Mouse (Mus musculus) embryonic facial prominence, embryonic 15.5 days (tissue): ENCODE results near the gene Pcx. TPM values are rescaled to one million over a fixed set of nuclear protein-coding genes. Genes with fewer than 3 reads are reported as not detected.

Source experiments
- ATAC-seq: fragments of 200-750 bp; cut with Nextera tagmentation; 2 replicates; pipeline ENCODE4 v1.8.0; 2017; ENCODE audit warnings: low read depth, moderate TSS enrichment; ENCODE audit not compliant: insufficient number of reproducible peaks, low FRiP score, low TSS enrichment
- H3K27ac ChIP-seq: fragments of 300-500 bp; sonication (generic); replicated peaks from 2 replicates; pipeline ENCODE4 v1.5.1; 2015; ENCODE audit warnings: mild to moderate bottlenecking, inconsistent platforms
- H3K27me3 ChIP-seq: fragments of 300-500 bp; sonication (generic); 2 replicates; pipeline ENCODE4 v1.6.1; 2015; ENCODE audit warnings: inconsistent platforms
- H3K36me3 ChIP-seq: fragments of 300-500 bp; sonication (generic); 2 replicates; pipeline ENCODE4 v1.6.1; 2015; ENCODE audit warnings: mild to moderate bottlenecking, inconsistent platforms
- H3K4me1 ChIP-seq: fragments of 300-500 bp; sonication (generic); 2 replicates; pipeline ENCODE4 v1.6.1; 2015; ENCODE audit warnings: inconsistent platforms
- H3K4me2 ChIP-seq: fragments of 300-500 bp; sonication (generic); replicated peaks from 2 replicates; pipeline ENCODE4 v1.6.1; 2015; ENCODE audit warnings: mild to moderate bottlenecking, inconsistent platforms
- H3K4me3 ChIP-seq: fragments of 300-500 bp; sonication (generic); replicated peaks from 2 replicates; pipeline ENCODE4 v1.5.1; 2015; ENCODE audit warnings: mild to moderate bottlenecking, inconsistent platforms
- H3K9ac ChIP-seq: fragments of 300-500 bp; sonication (generic); 2 replicates; pipeline ENCODE4 v1.6.1; 2015; ENCODE audit warnings: inconsistent platforms
- H3K9me3 ChIP-seq: fragments of 300-500 bp; sonication (generic); replicated peaks from 2 replicates; pipeline ENCODE4 v1.6.1; 2016; ENCODE audit warnings: inconsistent platforms
- WGBS: fragments of 180-500 bp; shearing (Covaris S2); methylation state at CpG from one replicate; pipeline ENCODE4 v1.1.7; 2015; 5-methylcytosine and 5-hydroxymethylcytosine counted together
- polyA plus RNA-seq: library from polyadenylated mRNA; unstranded; fragments of >200 nt; fragmentation: Nextera tagmentation; extraction: Ambion mirVana; gene quantifications from 2 replicates; pipeline ENCODE4 v1.2.1, GENCODE M21; 2015

The Pcx gene
- polyA plus RNA-seq = 20.1 and 20.2 TPM in 2 replicates

- H3K9ac ChIP-seq = peak within 1 kb of the TSS; percentile 42
- peak within 1 kb of the TSS; percentile 94 for H3K4me2 ChIP-seq
- ATAC-seq = peak; percentile 100
- H3K27ac ChIP-seq = no peak within 1 kb of the TSS; the same call in 1 of the 2 replicates
- H3K4me3 ChIP-seq = peak within 1 kb of the TSS; percentile 81
- under 1% methylated on average over 82 of the region's 82 CpGs for WGBS
- H3K27me3 ChIP-seq = 0 out of 2 replicates have a peak, but pooled peaks cover 4% of the 10 kb centered on the region
- H3K36me3 ChIP-seq = no peaks in the 10 kb centered on the region
- no peaks in the 10 kb centered on the region for H3K9me3 ChIP-seq
- peaks cover 25% of the 10 kb centered on the region for H3K4me1 ChIP-seq
Measured at GRCm38 (mm10) chr19:4509986-4510963, at the start of gene Pcx. TSS of gene Pcx (plus strand) at chr19:4510472.

GRCm38 (mm10) chr19:4461981-4462380, 48.3 kb upstream of the Pcx start:
- no peaks in the 10 kb centered on the region for H3K9me3 ChIP-seq
- no peak overlapping the region for H3K9ac ChIP-seq
- WGBS = 84% methylated on average over 8 of the region's 8 CpGs

GRCm38 (mm10) chr19:4464666-4465065, 45.6 kb upstream of the Pcx start:
- Histone ChIP-seq H3K9me3 (no peaks in the 10 kb centered on the region), H3K9ac (no peak overlapping the region), H3K27ac (no peak overlapping the region), H3K4me3 (no peak overlapping the region), H3K4me1 (no peaks in the 10 kb centered on the region), H3K4me2 (no peak overlapping the region), H3K27me3 (no peaks in the 10 kb centered on the region), H3K36me3 (no peaks in the 10 kb centered on the region)
- WGBS = 76% methylated on average over 4 of the region's 4 CpGs
- no peak for ATAC-seq

More at GRCm38 (mm10) chr19:4461981-4462380, 48.3 kb upstream of the Pcx start:
- Histone ChIP-seq H3K36me3 (no peaks in the 10 kb centered on the region), H3K4me3 (no peak overlapping the region), H3K27me3 (no peaks in the 10 kb centered on the region), H3K27ac (no peak overlapping the region), H3K4me1 (no peaks in the 10 kb centered on the region), H3K4me2 (no peak overlapping the region)
- ATAC-seq = no peak

- Histone ChIP-seq H3K4me1 (0 out of 2 replicates have a peak, but pooled peaks cover 3% of the 10 kb centered on the region), H3K27ac (no peak overlapping the region), H3K9me3 (no peaks in the 10 kb centered on the region), H3K4me3 (no peak overlapping the region), H3K36me3 (no peaks in the 10 kb centered on the region), H3K27me3 (no peaks in the 10 kb centered on the region), H3K9ac (no peak overlapping the region), H3K4me2 (no peak overlapping the region)
- 35% methylated on average over 5 of the region's 5 CpGs for WGBS
- ATAC-seq = no peak
Measured at GRCm38 (mm10) chr19:4468363-4468762, 41.9 kb upstream of the Pcx start.

- Histone ChIP-seq H3K36me3 (no peaks in the 10 kb centered on the region), H3K27me3 (peaks cover 17% of the 10 kb centered on the region), H3K4me3 (no peak overlapping the region), H3K4me2 (no peak overlapping the region), H3K9ac (no peak overlapping the region), H3K9me3 (no peaks in the 10 kb centered on the region), H3K4me1 (peaks cover 18% of the 10 kb centered on the region), H3K27ac (no peak overlapping the region)
- no peak for ATAC-seq
- WGBS = 79% methylated on average over 5 of the region's 5 CpGs
Measured at GRCm38 (mm10) chr19:4473549-4473948, 36.7 kb upstream of the Pcx start.

- H3K4me3 ChIP-seq = no peak overlapping the region
- no peak for ATAC-seq
- H3K36me3 ChIP-seq = no peaks in the 10 kb centered on the region
- H3K27me3 ChIP-seq = peaks cover 17% of the 10 kb centered on the region
- no peak overlapping the region for H3K27ac ChIP-seq
- peaks cover 18% of the 10 kb centered on the region for H3K4me1 ChIP-seq
- H3K9me3 ChIP-seq = no peaks in the 10 kb centered on the region
- no peak overlapping the region for H3K9ac ChIP-seq
- no peak overlapping the region for H3K4me2 ChIP-seq
- WGBS = 63% methylated on average over 3 of the region's 3 CpGs
Measured at GRCm38 (mm10) chr19:4474739-4475138, 35.5 kb upstream of the Pcx start.

GRCm38 (mm10) chr19:4475224-4475925, 34.9 kb upstream of the Pcx start:
- H3K9me3 ChIP-seq = no peaks in the 10 kb centered on the region
- no peak overlapping the region for H3K4me3 ChIP-seq
- no peaks in the 10 kb centered on the region for H3K36me3 ChIP-seq
- H3K9ac ChIP-seq = no peak overlapping the region
- H3K27me3 ChIP-seq = peaks cover 17% of the 10 kb centered on the region
- no peak overlapping the region for H3K4me2 ChIP-seq
- ATAC-seq = no peak
- no peak overlapping the region for H3K27ac ChIP-seq
- peaks cover 18% of the 10 kb centered on the region for H3K4me1 ChIP-seq
- WGBS = 80% methylated on average over 11 of the region's 11 CpGs

GRCm38 (mm10) chr19:4476601-4477257, 33.5 kb upstream of the Pcx start:
- H3K4me2 ChIP-seq = peak overlapping the region; percentile 99
- peak overlapping the region; percentile 37 for H3K9ac ChIP-seq
- peaks cover 18% of the 10 kb centered on the region for H3K4me1 ChIP-seq
- H3K27me3 ChIP-seq = peaks cover 17% of the 10 kb centered on the region
- no peaks in the 10 kb centered on the region for H3K36me3 ChIP-seq
- under 1% methylated on average over 61 of the region's 70 CpGs for WGBS
- peak overlapping the region; percentile 59 for H3K4me3 ChIP-seq
- H3K9me3 ChIP-seq = no peaks in the 10 kb centered on the region
- ATAC-seq = peak; percentile 44
- 0 out of 2 replicates have a peak overlapping the region, but pooled peaks have one; percentile 7 for H3K27ac ChIP-seq

GRCm38 (mm10) chr19:4477345-4478189, 32.7 kb upstream of the Pcx start, which contains the start of gene Syt12:
TSS of gene Syt12 (minus strand) at chr19:4477447.
- Histone ChIP-seq H3K27me3 (peaks cover 17% of the 10 kb centered on the region), H3K4me2 (peak within 1 kb of the TSS; percentile 99), H3K4me1 (peaks cover 17% of the 10 kb centered on the region), H3K27ac (0 out of 2 replicates have a peak within 1 kb of the TSS, but pooled peaks have one; percentile 7), H3K9ac (peak within 1 kb of the TSS; percentile 37), H3K9me3 (no peaks in the 10 kb centered on the region), H3K4me3 (peak within 1 kb of the TSS; percentile 59), H3K36me3 (no peaks in the 10 kb centered on the region)
- 26% methylated on average over 21 of the region's 21 CpGs for WGBS
- no peak for ATAC-seq

GRCm38 (mm10) chr19:4478190-4478516, 32.1 kb upstream of the Pcx start:
- no peaks in the 10 kb centered on the region for H3K9me3 ChIP-seq
- WGBS = 28% methylated on average over 1 of the region's 1 CpGs
- H3K36me3 ChIP-seq = no peaks in the 10 kb centered on the region
- H3K9ac ChIP-seq = no peak overlapping the region
- no peak for ATAC-seq
- no peak overlapping the region for H3K4me2 ChIP-seq
- peaks cover 14% of the 10 kb centered on the region for H3K4me1 ChIP-seq
- peaks cover 17% of the 10 kb centered on the region for H3K27me3 ChIP-seq
- H3K4me3 ChIP-seq = no peak overlapping the region
- no peak overlapping the region for H3K27ac ChIP-seq
